Mouse (Mus musculus) kidney, adult 2 months (tissue): ENCODE measurements around the gene Chchd6. TPM values are rescaled to one million over a fixed set of nuclear protein-coding genes. Genes with fewer than 3 reads are reported as not detected.

Experiments used
- DNase-seq: peaks from one replicate; pipeline ENCODE4 v3.0.0; 2021
- H3K27ac ChIP-seq: fragments of 200-500 bp; 2 replicates; pipeline ENCODE4 v1.5.1; 2012; ENCODE audit warnings: low read depth, low read length, control low read depth, inconsistent platforms; ENCODE audit not compliant: insufficient read depth
- H3K27me3 ChIP-seq: fragments of 200-500 bp; replicated peaks from 2 replicates; pipeline ENCODE4 v1.6.1; 2012; ENCODE audit warnings: mild to moderate bottlenecking, moderate library complexity, low read length, inconsistent platforms; ENCODE audit not compliant: control insufficient read depth, insufficient read depth
- H3K36me3 ChIP-seq: fragments of 200-500 bp; 2 replicates; pipeline ENCODE4 v1.6.1; 2012; ENCODE audit warnings: mild to moderate bottlenecking, moderate library complexity, low read length, inconsistent platforms; ENCODE audit not compliant: control insufficient read depth, insufficient read depth
- H3K4me1 ChIP-seq: fragments of 200-500 bp; 2 replicates; pipeline ENCODE4 v1.6.1; 2011; ENCODE audit warnings: low read length; ENCODE audit not compliant: control insufficient read depth, insufficient read depth
- H3K4me3 ChIP-seq: fragments of 200-500 bp; 2 replicates; pipeline ENCODE4 v1.5.1; 2011; ENCODE audit warnings: mild to moderate bottlenecking, low read depth, low read length, control low read depth; ENCODE audit not compliant: insufficient read depth
- CTCF ChIP-seq: fragments of 200-500 bp; conservative IDR thresholded peaks from 2 replicates; pipeline ENCODE4 v1.5.1; 2011; ENCODE audit warnings: low read depth, mild to moderate bottlenecking, control low read depth, low read length, moderate library complexity, mixed read lengths; ENCODE audit not compliant: insufficient read depth, insufficient read length
- POLR2A ChIP-seq: fragments of 200-500 bp; IDR thresholded peaks from one replicate; pipeline ENCODE4 v1.6.1; 2011; ENCODE audit warnings: low read depth, low read length, control low read depth
- WGBS: fragments of 180-500 bp; shearing (Covaris S2); methylation state at CpG from one replicate; pipeline ENCODE4 v1.1.7; 2018; 5-methylcytosine and 5-hydroxymethylcytosine counted together
- polyA plus RNA-seq: library from polyadenylated mRNA; depleted of rRNA; stranded (reverse); fragments of >200 nt; gene quantifications from 2 replicates; pipeline ENCODE4 v1.2.3, GENCODE M21; 2012

The Chchd6 gene
- polyA plus RNA-seq, 1 experiment: 86.5 TPM

GRCm38 (mm10) chr6:89359192-89359591, 236.3 kb downstream of the Chchd6 start:
- TF ChIP-seq CTCF: no peak
- Histone ChIP-seq H3K4me1 (peaks cover 10% of the 10 kb centered on the region), H3K27me3 (no peaks in the 10 kb centered on the region), H3K36me3 (no peaks in the 10 kb centered on the region), H3K27ac (no peak overlapping the region), H3K4me3 (no peak overlapping the region)
- no peak for DNase-seq
- 58% methylated on average over 3 of the region's 3 CpGs for WGBS

- TF ChIP-seq CTCF (no peak), POLR2A (no peak)
- Histone ChIP-seq H3K27me3 (no peaks in the 10 kb centered on the region), H3K27ac (no peak overlapping the region), H3K4me1 (peaks cover 26% of the 10 kb centered on the region), H3K36me3 (no peaks in the 10 kb centered on the region), H3K4me3 (no peak overlapping the region)
- no peak for DNase-seq
- 77% methylated on average over 7 of the region's 7 CpGs for WGBS
Observed at GRCm38 (mm10) chr6:89355661-89356060, 239.8 kb downstream of the Chchd6 start.

GRCm38 (mm10) chr6:89354726-89355125, 240.7 kb downstream of the Chchd6 start:
- Histone ChIP-seq H3K36me3 (no peaks in the 10 kb centered on the region), H3K4me1 (peaks cover 34% of the 10 kb centered on the region), H3K27me3 (no peaks in the 10 kb centered on the region), H3K4me3 (no peak overlapping the region), H3K27ac (no peak overlapping the region)
- no peak for TF ChIP-seq POLR2A
- no peak for TF ChIP-seq CTCF
- DNase-seq: no peak
- 73% methylated on average over 12 of the region's 12 CpGs for WGBS

GRCm38 (mm10) chr6:89354076-89354475, 241.4 kb downstream of the Chchd6 start:
- DNase-seq: no peak
- Histone ChIP-seq H3K4me3 (no peak overlapping the region), H3K27me3 (no peaks in the 10 kb centered on the region), H3K36me3 (no peaks in the 10 kb centered on the region), H3K4me1 (peaks cover 36% of the 10 kb centered on the region), H3K27ac (peak overlapping the region; percentile 67)
- TF ChIP-seq CTCF (no peak), POLR2A (no peak)
- WGBS: 59% methylated on average over 5 of the region's 5 CpGs

GRCm38 (mm10) chr6:89353101-89353500, 242.4 kb downstream of the Chchd6 start:
- TF ChIP-seq POLR2A: no peak
- no peak for TF ChIP-seq CTCF
- H3K4me3 ChIP-seq: no peak overlapping the region
- DNase-seq: peak; percentile 80
- H3K36me3 ChIP-seq: no peaks in the 10 kb centered on the region
- no peaks in the 10 kb centered on the region for H3K27me3 ChIP-seq
- peak overlapping the region; percentile 67 for H3K27ac ChIP-seq
- peaks cover 34% of the 10 kb centered on the region for H3K4me1 ChIP-seq
- 28% methylated on average over 8 of the region's 8 CpGs for WGBS

GRCm38 (mm10) chr6:89351441-89352137, 243.9 kb downstream of the Chchd6 start:
- no peaks in the 10 kb centered on the region for H3K36me3 ChIP-seq
- WGBS: 27% methylated on average over 5 of the region's 5 CpGs
- no peaks in the 10 kb centered on the region for H3K27me3 ChIP-seq
- H3K4me3 ChIP-seq: no peak overlapping the region
- peak; percentile 78 for DNase-seq
- peaks cover 34% of the 10 kb centered on the region for H3K4me1 ChIP-seq
- peak overlapping the region; percentile 47 for H3K27ac ChIP-seq
- TF ChIP-seq POLR2A: no peak
- TF ChIP-seq CTCF: peak; percentile 40; the same call in 1 of the 2 replicates

- Histone ChIP-seq H3K36me3 (no peaks in the 10 kb centered on the region), H3K27me3 (no peaks in the 10 kb centered on the region), H3K4me1 (peaks cover 43% of the 10 kb centered on the region), H3K4me3 (no peak overlapping the region), H3K27ac (peak overlapping the region; percentile 43)
- DNase-seq: no peak
- 96% methylated on average over 2 of the region's 2 CpGs for WGBS
- TF ChIP-seq POLR2A (no peak), CTCF (no peak)
Observed at GRCm38 (mm10) chr6:89350520-89350919, 244.9 kb downstream of the Chchd6 start.
